Mouse (Mus musculus) embryonic facial prominence, embryonic 11.5 days (tissue): ENCODE data around the gene Ctdnep1. TPM values are rescaled to one million over a fixed set of nuclear protein-coding genes. Genes with fewer than 3 reads are reported as not detected.

Source experiments
- ATAC-seq: fragments of 200-750 bp; cut with Nextera tagmentation; replicated peaks from 2 replicates; pipeline ENCODE4 v1.8.0; 2017; ENCODE audit warnings: low read depth; ENCODE audit not compliant: insufficient number of reproducible peaks, low FRiP score, low TSS enrichment
- DNase-seq: peaks from one replicate; pipeline ENCODE4 v3.0.0-alpha.2; 2015; ENCODE audit warnings: low spot score
- H3K27ac ChIP-seq: fragments of 300-500 bp; sonication (generic); replicated peaks from 2 replicates; pipeline ENCODE4 v1.5.1; 2014; ENCODE audit warnings: mild to moderate bottlenecking, low read depth, low read length, control low read depth
- H3K27me3 ChIP-seq: fragments of 300-500 bp; sonication (generic); 2 replicates; pipeline ENCODE4 v1.6.1; 2014; ENCODE audit warnings: mild to moderate bottlenecking, low read length, moderate library complexity, mixed read lengths; ENCODE audit not compliant: control insufficient read depth, insufficient read depth
- H3K36me3 ChIP-seq: fragments of 300-500 bp; sonication (generic); replicated peaks from 2 replicates; pipeline ENCODE4 v1.6.1; 2014; ENCODE audit warnings: low read depth, mild to moderate bottlenecking, low read length, moderate library complexity, mixed read lengths; ENCODE audit not compliant: control insufficient read depth, insufficient read depth
- H3K4me1 ChIP-seq: fragments of 300-500 bp; sonication (generic); 2 replicates; pipeline ENCODE4 v1.6.1; 2014; ENCODE audit warnings: low read length, mixed read lengths; ENCODE audit not compliant: control insufficient read depth, insufficient read depth
- H3K4me2 ChIP-seq: fragments of 300-500 bp; sonication (generic); 2 replicates; pipeline ENCODE4 v1.6.1; 2014; ENCODE audit warnings: low read depth, mild to moderate bottlenecking, control low read depth, low read length, moderate library complexity
- H3K4me3 ChIP-seq: fragments of 300-500 bp; sonication (generic); 2 replicates; pipeline ENCODE4 v1.5.1; 2014; ENCODE audit warnings: low read depth, low read length, control low read depth
- H3K9ac ChIP-seq: fragments of 300-500 bp; sonication (generic); replicated peaks from 2 replicates; pipeline ENCODE4 v1.6.1; 2014; ENCODE audit warnings: mild to moderate bottlenecking, control low read depth, low read length
- H3K9me3 ChIP-seq: fragments of 300-500 bp; sonication (generic); replicated peaks from 2 replicates; pipeline ENCODE4 v1.6.1; 2016; ENCODE audit warnings: mild to moderate bottlenecking, low read length, inconsistent platforms, mixed read lengths; ENCODE audit not compliant: control insufficient read depth
- WGBS: fragments of 180-500 bp; shearing (Covaris S2); extraction: QIAGEN DNeasy Blood & Tissue Kit; methylation state at CpG from one replicate; pipeline ENCODE4 v1.1.7; 2014; 5-methylcytosine and 5-hydroxymethylcytosine counted together
- polyA plus RNA-seq: library from polyadenylated mRNA; unstranded; fragments of >200 nt; fragmentation: Nextera tagmentation; extraction: Ambion mirVana; gene quantifications from 2 replicates; pipeline ENCODE4 v1.2.1, GENCODE M21; 2014

The Ctdnep1 gene
- 26.2 and 26.5 TPM in 2 replicates for polyA plus RNA-seq

GRCm38 (mm10) chr11:69981141-69981762 is at the start of gene Ctdnep1:
Gene Ctdnep1 (plus strand): TSS chr11:69981156.
- peak within 1 kb of the TSS; percentile 99 for H3K4me3 ChIP-seq
- peak within 1 kb of the TSS; percentile 99 for H3K27ac ChIP-seq
- WGBS: under 1% methylated on average over 26 of the region's 43 CpGs
- H3K4me2 ChIP-seq: peak within 1 kb of the TSS; percentile 71
- ATAC-seq: peak; percentile 33
- H3K27me3 ChIP-seq: no peaks in the 10 kb centered on the region
- peak within 1 kb of the TSS; percentile 99 for H3K9ac ChIP-seq
- H3K36me3 ChIP-seq: no peaks in the 10 kb centered on the region; the same call in none of the 2 replicates
- H3K9me3 ChIP-seq: no peaks in the 10 kb centered on the region
- H3K4me1 ChIP-seq: peaks cover 4% of the 10 kb centered on the region
- DNase-seq: peak; percentile 17

- no peak for DNase-seq
- ATAC-seq: no peak
- Histone ChIP-seq H3K27ac (no peak overlapping the region), H3K9me3 (no peaks in the 10 kb centered on the region), H3K27me3 (0 out of 2 replicates have a peak, but pooled peaks cover 2% of the 10 kb centered on the region), H3K4me3 (no peak overlapping the region), H3K4me1 (peaks cover 6% of the 10 kb centered on the region), H3K9ac (no peak overlapping the region), H3K4me2 (no peak overlapping the region), H3K36me3 (no peaks in the 10 kb centered on the region)
- WGBS: 75% methylated on average over 8 of the region's 8 CpGs
Measured at GRCm38 (mm10) chr11:69931769-69932168, 49.2 kb upstream of the Ctdnep1 start.

- H3K9me3 ChIP-seq: no peaks in the 10 kb centered on the region
- H3K27me3 ChIP-seq: 0 out of 2 replicates have a peak, but pooled peaks cover 2% of the 10 kb centered on the region
- H3K4me1 ChIP-seq: peaks cover 6% of the 10 kb centered on the region
- H3K4me2 ChIP-seq: no peak overlapping the region
- H3K4me3 ChIP-seq: no peak overlapping the region
- H3K9ac ChIP-seq: no peak overlapping the region
- no peak for ATAC-seq
- no peak overlapping the region for H3K27ac ChIP-seq
- no peaks in the 10 kb centered on the region for H3K36me3 ChIP-seq
- WGBS: 35% methylated on average over 3 of the region's 3 CpGs
- DNase-seq: no peak
Measured at GRCm38 (mm10) chr11:69932254-69932653, 48.7 kb upstream of the Ctdnep1 start.

- Histone ChIP-seq H3K27ac (no peak overlapping the region), H3K27me3 (0 out of 2 replicates have a peak, but pooled peaks cover 2% of the 10 kb centered on the region), H3K9ac (no peak overlapping the region), H3K4me3 (no peak overlapping the region), H3K9me3 (no peaks in the 10 kb centered on the region), H3K4me2 (no peak overlapping the region), H3K4me1 (peaks cover 6% of the 10 kb centered on the region), H3K36me3 (no peaks in the 10 kb centered on the region)
- WGBS: 78% methylated on average over 4 of the region's 4 CpGs
- no peak for ATAC-seq
- DNase-seq: no peak
Measured at GRCm38 (mm10) chr11:69933066-69933465, 47.9 kb upstream of the Ctdnep1 start.

- Histone ChIP-seq H3K27me3 (0 out of 2 replicates have a peak, but pooled peaks cover 2% of the 10 kb centered on the region), H3K27ac (no peak overlapping the region), H3K9me3 (no peaks in the 10 kb centered on the region), H3K4me3 (peak overlapping the region; percentile 5; the same call in 1 of the 2 replicates), H3K36me3 (no peaks in the 10 kb centered on the region), H3K9ac (no peak overlapping the region), H3K4me1 (peaks cover 6% of the 10 kb centered on the region), H3K4me2 (0 out of 2 replicates have a peak overlapping the region, but pooled peaks have one; percentile 36)
- ATAC-seq: no peak
- under 1% methylated on average over 18 of the region's 18 CpGs for WGBS
- peak; percentile 96 for DNase-seq
Measured at GRCm38 (mm10) chr11:69934169-69934568, 46.8 kb upstream of the Ctdnep1 start.

GRCm38 (mm10) chr11:69934681-69935080 is 46.3 kb upstream of the Ctdnep1 start:
- WGBS: 21% methylated on average over 6 of the region's 6 CpGs
- H3K36me3 ChIP-seq: no peaks in the 10 kb centered on the region
- H3K4me2 ChIP-seq: no peak overlapping the region; the same call in 1 of the 2 replicates
- H3K4me1 ChIP-seq: peaks cover 6% of the 10 kb centered on the region
- H3K27me3 ChIP-seq: 0 out of 2 replicates have a peak, but pooled peaks cover 2% of the 10 kb centered on the region
- peak overlapping the region; percentile 58; the same call in 1 of the 2 replicates for H3K4me3 ChIP-seq
- H3K27ac ChIP-seq: no peak overlapping the region
- no peak overlapping the region; the same call in 1 of the 2 replicates for H3K9ac ChIP-seq
- no peaks in the 10 kb centered on the region for H3K9me3 ChIP-seq
- DNase-seq (no peak), ATAC-seq (no peak)

GRCm38 (mm10) chr11:69935137-69935879 is 45.6 kb upstream of the Ctdnep1 start, which contains the start of gene Ybx2:
Gene Ybx2 (plus strand): TSS chr11:69935796.
- Histone ChIP-seq H3K27ac (no peak within 1 kb of the TSS; the same call in 1 of the 2 replicates), H3K4me1 (peaks cover 6% of the 10 kb centered on the region), H3K4me3 (peak within 1 kb of the TSS; percentile 58), H3K9ac (peak within 1 kb of the TSS; percentile 70), H3K27me3 (0 out of 2 replicates have a peak, but pooled peaks cover 2% of the 10 kb centered on the region), H3K9me3 (no peaks in the 10 kb centered on the region), H3K4me2 (peak within 1 kb of the TSS; percentile 100), H3K36me3 (no peaks in the 10 kb centered on the region)
- ATAC-seq: peak; percentile 87
- WGBS: 1% methylated on average over 52 of the region's 62 CpGs
- peak; percentile 96 for DNase-seq
